Mouse (Mus musculus) limb, embryonic 11.5 days (tissue): ENCODE results near the gene Lefty2. TPM values are rescaled to one million over a fixed set of nuclear protein-coding genes. Genes with fewer than 3 reads are reported as not detected.

Experiments used
- ATAC-seq: fragments of 200-750 bp; cut with Nextera tagmentation; 2 replicates; pipeline ENCODE4 v1.8.0; 2017; ENCODE audit warnings: low read depth; ENCODE audit not compliant: insufficient number of reproducible peaks, low FRiP score, low TSS enrichment
- DNase-seq: peaks from one replicate; pipeline ENCODE4 v3.0.0-alpha.2; 2015; ENCODE audit warnings: low spot score
- H3K27ac ChIP-seq: fragments of 300-500 bp; sonication (generic); replicated peaks from 2 replicates; pipeline ENCODE4 v1.5.1; 2014; ENCODE audit warnings: low read depth, mild to moderate bottlenecking, low read length
- H3K27me3 ChIP-seq: fragments of 300-500 bp; sonication (generic); 2 replicates; pipeline ENCODE4 v1.6.1; 2014; ENCODE audit warnings: mild to moderate bottlenecking, low read length, mixed read lengths; ENCODE audit not compliant: control insufficient read depth, insufficient read depth
- H3K36me3 ChIP-seq: fragments of 300-500 bp; sonication (generic); 2 replicates; pipeline ENCODE4 v1.6.1; 2014; ENCODE audit warnings: mild to moderate bottlenecking, low read length, moderate library complexity, mixed read lengths; ENCODE audit not compliant: control insufficient read depth, insufficient read depth
- H3K4me1 ChIP-seq: fragments of 300-500 bp; sonication (generic); 2 replicates; pipeline ENCODE4 v1.6.1; 2014; ENCODE audit warnings: low read length, mixed read lengths; ENCODE audit not compliant: control insufficient read depth, insufficient read depth
- H3K4me2 ChIP-seq: fragments of 300-500 bp; sonication (generic); 2 replicates; pipeline ENCODE4 v1.6.1; 2014; ENCODE audit warnings: low read depth, mild to moderate bottlenecking, moderate library complexity; ENCODE audit not compliant: severe bottlenecking
- H3K4me3 ChIP-seq: fragments of 300-500 bp; sonication (generic); 2 replicates; pipeline ENCODE4 v1.5.1; 2014; ENCODE audit warnings: low read depth, low read length
- H3K9ac ChIP-seq: fragments of 300-500 bp; sonication (generic); 2 replicates; pipeline ENCODE4 v1.6.1; 2014; ENCODE audit warnings: mild to moderate bottlenecking, low read length
- H3K9me3 ChIP-seq: fragments of 300-500 bp; sonication (generic); 2 replicates; pipeline ENCODE4 v1.6.1; 2016; ENCODE audit warnings: low read length; ENCODE audit not compliant: control insufficient read depth
- WGBS: fragments of 180-500 bp; shearing (Covaris S2); extraction: QIAGEN DNeasy Blood & Tissue Kit; methylation state at CpG from one replicate; pipeline ENCODE4 v1.1.7; 2014; 5-methylcytosine and 5-hydroxymethylcytosine counted together
- polyA plus RNA-seq: library from polyadenylated mRNA; unstranded; fragments of >200 nt; fragmentation: Nextera tagmentation; extraction: Ambion mirVana; gene quantifications from 2 replicates; pipeline ENCODE4 v1.2.1, GENCODE M21; 2014

Gene Lefty2
- polyA plus RNA-seq, 1 experiment from 2014 or later, result 0.08 TPM

DNA sequence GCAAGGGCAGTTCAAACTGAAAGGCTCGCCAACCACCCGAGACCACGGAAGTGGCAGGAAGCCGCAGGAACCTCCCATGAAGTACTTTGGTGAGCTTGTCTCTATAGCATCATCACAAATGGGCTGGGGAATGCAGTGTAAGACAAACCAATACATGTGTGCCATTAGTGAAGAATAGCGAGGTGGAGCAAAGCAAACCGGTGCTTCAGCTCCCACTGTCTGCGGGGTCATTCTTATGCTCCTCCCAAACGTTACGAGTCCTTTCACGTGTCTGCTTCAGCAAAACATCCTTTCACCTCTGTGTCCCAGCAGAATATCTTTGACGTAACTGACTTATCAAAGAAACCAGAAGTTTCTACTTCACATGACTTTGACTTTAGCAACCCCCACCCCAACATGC lies 23.5 kb downstream of the Lefty2 start:
- Histone ChIP-seq H3K9me3 (no peaks in the 10 kb centered on the region), H3K9ac (no peak overlapping the region), H3K27me3 (no peaks in the 10 kb centered on the region), H3K36me3 (no peaks in the 10 kb centered on the region), H3K4me1 (peaks cover 5% of the 10 kb centered on the region), H3K27ac (no peak overlapping the region), H3K4me2 (no peak overlapping the region), H3K4me3 (no peak overlapping the region)
- WGBS, result 93% methylated on average over 11 of the region's 11 CpGs
- DNase-seq, result no peak
- ATAC-seq, result no peak

GRCm38 (mm10) chr1:180917053-180917452 lies 24.1 kb downstream of the Lefty2 start:
- ATAC-seq, result no peak

DNA sequence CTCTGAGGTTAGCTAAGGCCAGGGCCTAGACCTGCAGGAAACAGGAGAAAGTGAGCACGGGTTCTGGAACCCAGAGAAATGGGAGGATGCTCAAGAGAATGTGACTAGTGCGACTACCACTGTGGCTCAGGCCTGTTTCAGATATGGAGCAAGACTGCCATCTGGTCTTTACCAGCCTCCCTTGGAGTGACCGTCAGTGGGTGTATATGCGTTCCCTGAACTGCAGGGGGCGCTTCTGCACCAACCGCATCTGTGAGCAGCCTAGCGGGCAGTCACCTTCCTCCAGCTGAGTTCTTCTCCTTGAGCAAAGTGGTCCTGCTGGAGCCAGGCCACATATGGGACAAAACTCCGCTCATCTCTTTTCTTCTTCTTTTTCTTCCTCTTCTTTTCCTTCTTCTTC lies 26.8 kb downstream of the Lefty2 start:
- Histone ChIP-seq H3K4me2 (no peak overlapping the region), H3K27me3 (no peaks in the 10 kb centered on the region), H3K4me1 (no peaks in the 10 kb centered on the region), H3K36me3 (no peaks in the 10 kb centered on the region), H3K4me3 (no peak overlapping the region), H3K27ac (no peak overlapping the region), H3K9me3 (no peaks in the 10 kb centered on the region), H3K9ac (no peak overlapping the region)
- WGBS, result 35% methylated on average over 8 of the region's 8 CpGs
- DNase-seq (peak; percentile 62), ATAC-seq (no peak)

More at GRCm38 (mm10) chr1:180917053-180917452, 24.1 kb downstream of the Lefty2 start:
- Histone ChIP-seq H3K9ac (no peak overlapping the region), H3K9me3 (no peaks in the 10 kb centered on the region), H3K4me1 (peaks cover 3% of the 10 kb centered on the region; the same call in 1 of the 2 replicates), H3K4me2 (no peak overlapping the region), H3K27me3 (no peaks in the 10 kb centered on the region), H3K36me3 (no peaks in the 10 kb centered on the region), H3K27ac (no peak overlapping the region), H3K4me3 (no peak overlapping the region)
- WGBS, result 41% methylated on average over 1 of the region's 1 CpGs
- DNase-seq, result no peak

- Histone ChIP-seq H3K9ac (no peak overlapping the region), H3K27me3 (no peaks in the 10 kb centered on the region), H3K9me3 (no peaks in the 10 kb centered on the region), H3K27ac (no peak overlapping the region), H3K4me3 (no peak overlapping the region), H3K4me1 (no peaks in the 10 kb centered on the region), H3K36me3 (no peaks in the 10 kb centered on the region), H3K4me2 (no peak overlapping the region)
- ATAC-seq (no peak), DNase-seq (no peak)
- 61% methylated on average over 6 of the region's 6 CpGs for WGBS
Measured at GRCm38 (mm10) chr1:180922273-180923048, 29.6 kb downstream of the Lefty2 start.

DNA sequence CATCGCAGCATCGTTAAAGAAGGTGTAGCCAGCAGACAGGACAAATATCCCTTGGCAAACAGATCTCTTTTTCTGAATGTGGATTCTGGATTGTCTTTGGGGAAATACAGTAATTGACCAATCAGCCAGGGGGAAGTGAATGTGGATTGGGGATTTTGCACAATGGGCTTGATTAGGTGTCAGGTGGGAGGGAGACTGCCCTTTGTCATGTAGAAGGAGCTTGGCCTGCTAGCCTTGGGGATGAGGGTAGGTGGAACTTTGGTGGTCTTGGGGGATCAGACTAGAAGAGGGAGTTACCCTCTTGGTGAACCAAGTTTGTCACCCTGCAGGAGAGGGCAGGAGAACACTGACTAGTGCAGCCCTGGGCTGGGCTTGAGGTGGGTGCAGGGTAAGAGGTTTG lies 31.8 kb downstream of the Lefty2 start:
- no peak overlapping the region for H3K4me2 ChIP-seq
- 33% methylated on average over 2 of the region's 2 CpGs for WGBS
- H3K36me3 ChIP-seq, result no peaks in the 10 kb centered on the region
- H3K4me1 ChIP-seq, result no peaks in the 10 kb centered on the region
- H3K27ac ChIP-seq, result no peak overlapping the region
- no peaks in the 10 kb centered on the region for H3K9me3 ChIP-seq
- ATAC-seq (no peak), DNase-seq (no peak)
- H3K9ac ChIP-seq, result no peak overlapping the region
- no peaks in the 10 kb centered on the region for H3K27me3 ChIP-seq
- no peak overlapping the region for H3K4me3 ChIP-seq

DNA sequence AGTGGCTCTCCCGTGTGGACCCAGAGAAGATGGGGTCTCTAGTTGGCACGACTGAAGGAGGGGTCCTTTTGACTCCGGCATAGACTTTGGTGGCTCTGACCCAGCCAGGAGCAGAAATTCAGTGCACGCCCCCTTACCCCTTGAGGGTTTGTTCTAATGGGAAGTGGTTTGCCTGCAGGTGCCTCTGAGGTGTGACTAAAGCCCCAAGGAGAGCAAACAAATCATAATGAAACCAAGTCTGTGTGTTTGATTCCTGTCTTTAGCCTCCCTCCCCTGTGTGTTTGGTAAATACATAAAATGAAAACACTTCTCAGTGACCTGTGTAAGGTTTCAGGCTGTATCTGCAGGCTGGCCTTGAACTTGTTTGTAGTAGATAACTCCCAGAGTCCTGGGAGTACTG lies 33.4 kb downstream of the Lefty2 start:
- H3K36me3 ChIP-seq, result no peaks in the 10 kb centered on the region
- H3K4me1 ChIP-seq, result no peaks in the 10 kb centered on the region
- WGBS, result 72% methylated on average over 4 of the region's 4 CpGs
- DNase-seq (no peak), ATAC-seq (no peak)
- H3K4me3 ChIP-seq, result no peak overlapping the region
- H3K27me3 ChIP-seq, result no peaks in the 10 kb centered on the region
- no peak overlapping the region for H3K9ac ChIP-seq
- no peak overlapping the region for H3K27ac ChIP-seq
- no peaks in the 10 kb centered on the region for H3K9me3 ChIP-seq
- H3K4me2 ChIP-seq, result no peak overlapping the region

DNA sequence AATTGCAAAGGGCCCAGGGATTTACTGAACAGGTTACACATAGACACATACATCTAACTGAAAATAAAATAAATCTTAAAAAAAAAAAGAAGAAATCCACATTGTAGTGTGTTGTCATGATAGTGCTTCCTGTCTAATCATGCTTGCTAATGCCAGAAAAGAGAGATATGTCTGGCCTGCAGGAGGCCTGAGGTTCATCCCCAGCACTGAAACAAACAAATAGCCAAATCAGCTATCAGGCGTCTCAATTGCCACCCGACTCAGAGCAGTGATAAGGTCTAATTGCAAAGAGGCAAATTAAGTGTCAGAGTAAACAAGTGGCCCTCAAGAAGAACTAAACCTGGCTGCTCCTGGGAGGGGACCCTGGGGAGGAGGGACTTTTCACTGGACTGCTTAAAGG lies 36.7 kb downstream of the Lefty2 start:
- DNase-seq, result no peak
- WGBS, result 26% methylated on average over 2 of the region's 2 CpGs

GRCm38 (mm10) chr1:180931106-180931505 lies 38.2 kb downstream of the Lefty2 start:
- Histone ChIP-seq H3K4me1 (no peaks in the 10 kb centered on the region), H3K27me3 (peaks cover 31% of the 10 kb centered on the region), H3K9ac (no peak overlapping the region), H3K36me3 (no peaks in the 10 kb centered on the region), H3K9me3 (no peaks in the 10 kb centered on the region), H3K27ac (no peak overlapping the region), H3K4me2 (no peak overlapping the region), H3K4me3 (no peak overlapping the region)
- ATAC-seq, result no peak
- WGBS, result 81% methylated on average over 3 of the region's 3 CpGs
- no peak for DNase-seq

More for the DNA sequence above, 36.7 kb downstream of the Lefty2 start:
- Histone ChIP-seq H3K27ac (no peak overlapping the region), H3K27me3 (peaks cover 16% of the 10 kb centered on the region), H3K9me3 (no peaks in the 10 kb centered on the region), H3K4me2 (no peak overlapping the region), H3K9ac (no peak overlapping the region), H3K4me1 (no peaks in the 10 kb centered on the region), H3K4me3 (no peak overlapping the region), H3K36me3 (no peaks in the 10 kb centered on the region)
- no peak for ATAC-seq

- Histone ChIP-seq H3K36me3 (no peaks in the 10 kb centered on the region), H3K4me3 (no peak overlapping the region), H3K4me2 (no peak overlapping the region), H3K9me3 (no peaks in the 10 kb centered on the region), H3K27ac (no peak overlapping the region), H3K4me1 (no peaks in the 10 kb centered on the region), H3K9ac (no peak overlapping the region), H3K27me3 (peaks cover 34% of the 10 kb centered on the region)
- no peak for DNase-seq
- no peak for ATAC-seq
- WGBS, result 19% methylated on average over 6 of the region's 6 CpGs
Measured at GRCm38 (mm10) chr1:180933659-180934058, 40.8 kb downstream of the Lefty2 start.
